ENCODE assay signal across 13 mouse cellular contexts in the genomic region with DNA sequence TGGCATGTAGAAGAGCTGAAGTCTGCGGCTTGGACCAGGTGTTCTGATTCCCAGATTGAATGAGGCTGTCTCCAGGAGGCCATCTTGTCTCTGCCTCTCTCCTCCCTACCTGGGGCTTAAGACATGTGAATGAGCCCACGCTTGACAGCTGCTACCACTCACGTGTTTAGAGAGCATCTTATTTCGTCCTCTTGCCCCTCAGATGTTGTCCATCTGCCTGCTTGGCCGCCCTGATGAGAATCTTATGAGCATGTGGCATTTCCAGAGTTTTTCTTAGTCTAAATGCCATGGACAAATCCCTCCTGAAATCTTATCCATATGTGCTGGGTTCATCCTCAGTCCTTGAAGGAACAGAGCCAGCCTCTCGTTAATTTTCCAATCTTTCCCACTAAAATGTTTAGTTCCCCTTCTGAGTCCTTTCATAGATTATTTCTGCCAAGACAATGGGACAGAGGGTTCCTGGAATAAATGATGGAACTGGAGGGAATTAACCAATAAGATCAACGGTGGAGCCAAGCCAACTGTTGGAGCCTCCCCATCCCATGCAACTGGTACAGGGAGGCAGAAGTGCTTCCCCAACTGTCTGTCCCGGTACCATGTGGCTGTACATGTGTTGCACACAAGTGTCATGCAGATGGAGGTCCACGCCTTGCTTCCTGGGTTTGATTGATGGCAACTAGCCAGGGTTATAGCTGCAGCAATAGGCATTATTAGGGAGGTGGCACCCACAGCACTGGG.
DNase-seq lines count a peak whose midpoint lies in the region; ATAC-seq and TF ChIP-seq lines count a peak whose summit lies in the region.
"Had no signal": no experiment of that assay in that cellular context is flagged by ENCODE, and none has a peak within 500 bp of the region (broad histone marks: within the 10 kb centered on the region; RNA-seq: fewer than 3 reads in every experiment).

No protein-coding gene starts in this region.

- no peaks in the 10 kb centered on the region for H3K9me3 ChIP-seq in embryonic facial prominence, embryonic 13.5 days
- H3K9me3 ChIP-seq: liver, embryonic 15.5 days had no signal

- H3K4me2 ChIP-seq in embryonic facial prominence, embryonic 13.5 days, result no peak overlapping the region
- H3K4me2 ChIP-seq: heart, embryonic 12.5 days; liver, embryonic 15.5 days; midbrain, embryonic 13.5 days had no signal

- H3K4me3 ChIP-seq in gastrocnemius, adult 2 months, result no peak overlapping the region
- no peak overlapping the region for H3K4me3 ChIP-seq in embryonic facial prominence, embryonic 13.5 days
- H3K4me3 ChIP-seq: heart, embryonic 12.5 days; liver, embryonic 15.5 days; midbrain, embryonic 13.5 days had no signal

- no peak overlapping the region for H3K9ac ChIP-seq in embryonic facial prominence, embryonic 13.5 days
- H3K9ac ChIP-seq: heart, embryonic 12.5 days; liver, embryonic 15.5 days; midbrain, embryonic 13.5 days had no signal

- no peaks in the 10 kb centered on the region for H3K36me3 ChIP-seq in embryonic facial prominence, embryonic 13.5 days
- H3K36me3 ChIP-seq: heart, embryonic 12.5 days; liver, embryonic 15.5 days; midbrain, embryonic 13.5 days had no signal

- H3K4me1 ChIP-seq in embryonic facial prominence, embryonic 13.5 days, result peaks cover 46% of the 10 kb centered on the region
- H3K4me1 ChIP-seq: liver, embryonic 15.5 days had no signal

- 52% methylated on average over 9 of the region's 9 CpGs for WGBS in embryonic facial prominence, embryonic 13.5 days

- no peak for DNase-seq in gastrocnemius, adult 2 months
- DNase-seq in gastrocnemius, postnatal 25 days, result no peak
- peak; percentile 43 for DNase-seq in layer of hippocampus, adult 11-12 months (ENCODE audit: low spot score)
- DNase-seq in layer of hippocampus, adult 9-10 months (ENCODE audit: low spot score), result no peak
- peak; percentile 54 to 68 for DNase-seq in layer of hippocampus, postnatal 10 days (ENCODE audit: low spot score in 2 of 2)
- no peak for DNase-seq in left cerebral cortex, postnatal 10 days (ENCODE audit: extremely low spot score in 1 of 2, low spot score in 2 of 2)
- no peak for DNase-seq in ovary, postnatal 10 days (ENCODE audit: low spot score)
- DNase-seq: right cerebral cortex, postnatal 4 days; thymus, postnatal 14 days had no signal

- no peaks in the 10 kb centered on the region for H3K27me3 ChIP-seq in embryonic facial prominence, embryonic 13.5 days
- H3K27me3 ChIP-seq: heart, embryonic 12.5 days; liver, embryonic 15.5 days; midbrain, embryonic 13.5 days had no signal

- TF ChIP-seq CTCF in gastrocnemius, adult 2 months (IDR thresholded peaks at IDR 0.05), result no peak

- intact Hi-C loops in gastrocnemius, adult 2 months (cut with DNase I), result loop anchor here (5.0 kb wide), 1 partner anchor 34 kb away; no protein-coding TSS in a partner anchor
- intact Hi-C loops in left cerebral cortex, postnatal 10 days (cut with DNase I), result no loop called here

- H3K27ac ChIP-seq in gastrocnemius, adult 2 months, result peak overlapping the region; percentile 79
- peak overlapping the region; percentile 84 for H3K27ac ChIP-seq in embryonic facial prominence, embryonic 13.5 days
- H3K27ac ChIP-seq: liver, embryonic 15.5 days had no signal

- ATAC-seq in embryonic facial prominence, embryonic 13.5 days (ENCODE audit: insufficient number of reproducible peaks, insufficient read depth, low FRiP score, low TSS enrichment, low read depth), result no peak
- ATAC-seq: midbrain, embryonic 13.5 days had no signal

Comparison
In these comparisons a context has a peak if more than half of its experiments do, and no peak if none do; other contexts are left out.
1. DNase-seq: peak in layer of hippocampus, adult 11-12 months (single experiment) and layer of hippocampus, postnatal 10 days (2 of 2); none in gastrocnemius, adult 2 months (single experiment), gastrocnemius, postnatal 25 days (single experiment), layer of hippocampus, adult 9-10 months (single experiment), left cerebral cortex, postnatal 10 days (0 of 2) and ovary, postnatal 10 days (single experiment).